Mouse (Mus musculus) neural tube, embryonic 12.5 days (tissue): ENCODE data around the gene Lrp5. TPM values are rescaled to one million over a fixed set of nuclear protein-coding genes. Genes with fewer than 3 reads are reported as not detected.

Source experiments
- ATAC-seq: fragments of 200-750 bp; cut with Nextera tagmentation; 2 replicates; pipeline ENCODE4 v1.8.0; 2017; ENCODE audit warnings: low read depth, mild to moderate bottlenecking, moderate TSS enrichment, moderate library complexity; ENCODE audit not compliant: low FRiP score
- H3K27ac ChIP-seq: fragments of 300-500 bp; sonication (generic); 2 replicates; pipeline ENCODE4 v1.5.1; 2016
- H3K27me3 ChIP-seq: fragments of 300-500 bp; sonication (generic); replicated peaks from 2 replicates; pipeline ENCODE4 v1.6.1; 2016; ENCODE audit warnings: mild to moderate bottlenecking
- H3K36me3 ChIP-seq: fragments of 300-500 bp; sonication (generic); 2 replicates; pipeline ENCODE4 v1.6.1; 2016; ENCODE audit warnings: mild to moderate bottlenecking
- H3K4me1 ChIP-seq: fragments of 300-500 bp; sonication (generic); 2 replicates; pipeline ENCODE4 v1.6.1; 2016
- H3K4me2 ChIP-seq: fragments of 300-500 bp; sonication (generic); replicated peaks from 2 replicates; pipeline ENCODE4 v1.6.1; 2016; ENCODE audit warnings: mild to moderate bottlenecking
- H3K4me3 ChIP-seq: fragments of 300-500 bp; sonication (generic); 2 replicates; pipeline ENCODE4 v1.5.1; 2016
- H3K9ac ChIP-seq: fragments of 300-500 bp; sonication (generic); 2 replicates; pipeline ENCODE4 v1.6.1; 2016; ENCODE audit warnings: mild to moderate bottlenecking
- H3K9me3 ChIP-seq: fragments of 300-500 bp; sonication (generic); 2 replicates; pipeline ENCODE4 v1.6.1; 2016; ENCODE audit warnings: mild to moderate bottlenecking
- WGBS: fragments of 180-500 bp; shearing (Covaris S2); methylation state at CpG from one replicate; pipeline ENCODE4 v1.1.7; 2016; 5-methylcytosine and 5-hydroxymethylcytosine counted together
- polyA plus RNA-seq: library from polyadenylated mRNA; unstranded; fragments of >200 nt; fragmentation: Nextera tagmentation; extraction: Ambion mirVana; gene quantifications from 2 replicates; pipeline ENCODE4 v1.2.1, GENCODE M21; 2016

The Lrp5 gene
- polyA plus RNA-seq, 1 experiment from 2014 or later = 2.8 TPM

DNA sequence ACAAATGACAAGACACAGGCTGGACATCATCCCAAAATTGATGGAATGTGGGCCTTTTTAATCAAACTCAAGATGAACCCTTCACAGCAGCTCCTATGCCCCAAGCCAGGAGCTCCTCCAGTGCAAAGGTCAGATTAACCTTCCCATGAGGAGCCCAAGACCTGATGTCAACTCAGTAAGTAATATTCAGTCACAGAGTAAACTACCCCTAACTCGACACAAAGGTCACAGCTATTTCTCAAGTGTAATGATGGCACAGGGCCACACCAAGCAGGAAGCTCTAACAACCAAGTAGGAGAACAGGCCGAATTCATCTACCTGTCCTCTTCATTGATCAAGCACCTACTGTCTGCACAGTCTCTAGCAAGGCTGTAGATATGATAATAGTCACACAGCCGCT is 35.9 kb downstream of the Lrp5 start:
- H3K27me3 ChIP-seq = no peaks in the 10 kb centered on the region
- H3K4me3 ChIP-seq = no peak overlapping the region
- no peak for ATAC-seq
- H3K4me1 ChIP-seq = no peaks in the 10 kb centered on the region
- no peak overlapping the region for H3K27ac ChIP-seq
- H3K36me3 ChIP-seq = peaks cover 28% of the 10 kb centered on the region
- H3K9me3 ChIP-seq = no peaks in the 10 kb centered on the region
- 93% methylated on average over 3 of the region's 3 CpGs for WGBS
- H3K9ac ChIP-seq = no peak overlapping the region
- no peak overlapping the region for H3K4me2 ChIP-seq

GRCm38 (mm10) chr19:3648830-3649450 is 37.4 kb downstream of the Lrp5 start:
- 41% methylated on average over 9 of the region's 11 CpGs for WGBS
- Histone ChIP-seq H3K27ac (no peak overlapping the region), H3K36me3 (peaks cover 28% of the 10 kb centered on the region), H3K4me3 (no peak overlapping the region), H3K27me3 (no peaks in the 10 kb centered on the region), H3K9me3 (no peaks in the 10 kb centered on the region), H3K4me2 (no peak overlapping the region), H3K4me1 (no peaks in the 10 kb centered on the region), H3K9ac (no peak overlapping the region)
- no peak for ATAC-seq

GRCm38 (mm10) chr19:3647999-3648398 is 38.4 kb downstream of the Lrp5 start:
- Histone ChIP-seq H3K9ac (no peak overlapping the region), H3K36me3 (peaks cover 28% of the 10 kb centered on the region), H3K27me3 (no peaks in the 10 kb centered on the region), H3K4me2 (no peak overlapping the region), H3K9me3 (no peaks in the 10 kb centered on the region), H3K27ac (no peak overlapping the region), H3K4me1 (no peaks in the 10 kb centered on the region; the same call in 1 of the 2 replicates), H3K4me3 (no peak overlapping the region)
- no peak for ATAC-seq
- 89% methylated on average over 3 of the region's 3 CpGs for WGBS

GRCm38 (mm10) chr19:3645813-3646212 is 40.6 kb downstream of the Lrp5 start:
- ATAC-seq = no peak
- peaks cover 18% of the 10 kb centered on the region for H3K4me1 ChIP-seq
- 89% methylated on average over 3 of the region's 3 CpGs for WGBS
- H3K4me2 ChIP-seq = no peak overlapping the region
- no peak overlapping the region for H3K9ac ChIP-seq
- peaks cover 16% of the 10 kb centered on the region for H3K36me3 ChIP-seq
- H3K9me3 ChIP-seq = no peaks in the 10 kb centered on the region
- no peak overlapping the region for H3K27ac ChIP-seq
- no peaks in the 10 kb centered on the region for H3K27me3 ChIP-seq
- no peak overlapping the region for H3K4me3 ChIP-seq

DNA sequence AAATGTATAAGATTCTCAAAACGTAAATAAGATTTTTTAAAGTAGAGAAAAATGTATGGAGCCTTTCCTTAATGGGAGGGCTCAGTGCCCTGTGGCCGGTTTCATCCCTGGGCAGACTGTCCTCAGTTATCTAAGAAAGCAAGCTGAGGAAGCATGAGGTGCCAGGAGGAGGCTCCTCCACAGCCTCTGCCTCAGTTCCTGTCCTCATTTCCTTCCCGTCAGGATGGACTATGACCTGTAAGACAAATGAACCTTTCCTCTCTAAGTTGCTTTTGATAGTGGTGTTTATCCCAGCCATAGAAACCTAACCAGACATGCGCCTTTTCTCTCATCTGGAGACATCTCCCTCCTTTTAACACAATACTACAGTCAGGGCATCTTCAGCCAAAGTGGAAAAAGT is 41.0 kb downstream of the Lrp5 start:
- Histone ChIP-seq H3K27ac (no peak overlapping the region), H3K4me2 (no peak overlapping the region), H3K36me3 (peaks cover 16% of the 10 kb centered on the region), H3K9ac (no peak overlapping the region), H3K27me3 (no peaks in the 10 kb centered on the region), H3K4me1 (peaks cover 18% of the 10 kb centered on the region), H3K4me3 (no peak overlapping the region), H3K9me3 (no peaks in the 10 kb centered on the region)
- ATAC-seq = no peak
- WGBS = 90% methylated on average over 4 of the region's 4 CpGs

DNA sequence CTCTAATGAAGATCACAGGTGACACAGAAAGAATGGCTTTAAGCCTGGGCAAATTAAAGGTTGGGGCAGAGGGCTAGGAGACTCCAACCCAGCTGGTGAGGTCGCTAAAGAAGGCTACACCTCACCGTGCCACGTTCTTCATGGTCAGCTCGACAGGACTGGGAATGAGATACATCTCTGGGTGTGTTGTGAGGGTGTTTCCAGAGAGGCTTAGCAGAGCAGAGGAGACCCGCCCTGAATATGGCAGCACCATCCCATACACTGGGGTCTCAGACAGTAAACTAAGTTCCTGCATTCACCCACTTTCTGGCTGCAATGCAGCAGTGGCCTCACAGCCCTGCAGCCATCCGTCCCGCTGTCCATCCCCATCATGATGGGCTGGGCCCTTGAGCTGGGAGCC is 46.8 kb downstream of the Lrp5 start:
- Histone ChIP-seq H3K27ac (no peak overlapping the region), H3K9ac (no peak overlapping the region)
- ATAC-seq = no peak

DNA sequence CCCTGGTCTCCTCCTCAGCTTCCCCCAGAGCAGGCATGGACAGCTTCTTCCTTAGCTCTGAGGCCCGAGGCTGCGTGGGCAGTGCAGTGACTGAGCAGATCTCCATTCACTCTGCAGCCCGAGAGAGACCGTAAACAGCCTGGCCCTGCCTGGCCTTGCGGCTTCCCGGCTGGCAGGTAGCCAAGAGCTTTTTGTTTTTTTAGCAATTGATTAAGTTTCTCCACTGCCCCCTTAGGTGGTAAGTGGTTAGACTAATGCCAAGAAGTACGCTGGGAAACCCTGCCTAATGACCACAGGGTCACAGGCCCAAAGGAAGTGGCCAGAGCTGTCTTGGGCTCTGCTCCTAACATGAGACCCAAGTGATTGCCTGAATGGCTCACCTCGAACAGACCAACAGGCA is 47.7 kb downstream of the Lrp5 start:
- no peak overlapping the region for H3K4me3 ChIP-seq
- H3K4me2 ChIP-seq = no peak overlapping the region
- 47% methylated on average over 8 of the region's 8 CpGs for whole genome bisulfite sequencing
- no peak overlapping the region for H3K27ac ChIP-seq
- H3K27me3 ChIP-seq = no peaks in the 10 kb centered on the region
- H3K4me1 ChIP-seq = peaks cover 29% of the 10 kb centered on the region
- 0 out of 2 replicates have a peak overlapping the region, but pooled peaks have one; percentile 13 for H3K9ac ChIP-seq
- ATAC-seq = no peak
- no peaks in the 10 kb centered on the region for H3K9me3 ChIP-seq
- H3K36me3 ChIP-seq = no peaks in the 10 kb centered on the region

More for the DNA sequence above, 46.8 kb downstream of the Lrp5 start:
- H3K4me2 ChIP-seq = no peak overlapping the region
- H3K9me3 ChIP-seq = no peaks in the 10 kb centered on the region
- 89% methylated on average over 7 of the region's 7 CpGs for WGBS
- no peak overlapping the region for H3K4me3 ChIP-seq
- H3K27me3 ChIP-seq = no peaks in the 10 kb centered on the region
- H3K36me3 ChIP-seq = no peaks in the 10 kb centered on the region
- H3K4me1 ChIP-seq = peaks cover 29% of the 10 kb centered on the region

GRCm38 (mm10) chr19:3632018-3632417 is 54.3 kb downstream of the Lrp5 start:
- Histone ChIP-seq H3K4me3 (no peak overlapping the region), H3K4me1 (no peaks in the 10 kb centered on the region), H3K4me2 (no peak overlapping the region), H3K9ac (no peak overlapping the region), H3K27ac (no peak overlapping the region), H3K27me3 (no peaks in the 10 kb centered on the region), H3K9me3 (no peaks in the 10 kb centered on the region), H3K36me3 (peaks cover 25% of the 10 kb centered on the region)
- 88% methylated on average over 7 of the region's 7 CpGs for WGBS
- no peak for ATAC-seq

DNA sequence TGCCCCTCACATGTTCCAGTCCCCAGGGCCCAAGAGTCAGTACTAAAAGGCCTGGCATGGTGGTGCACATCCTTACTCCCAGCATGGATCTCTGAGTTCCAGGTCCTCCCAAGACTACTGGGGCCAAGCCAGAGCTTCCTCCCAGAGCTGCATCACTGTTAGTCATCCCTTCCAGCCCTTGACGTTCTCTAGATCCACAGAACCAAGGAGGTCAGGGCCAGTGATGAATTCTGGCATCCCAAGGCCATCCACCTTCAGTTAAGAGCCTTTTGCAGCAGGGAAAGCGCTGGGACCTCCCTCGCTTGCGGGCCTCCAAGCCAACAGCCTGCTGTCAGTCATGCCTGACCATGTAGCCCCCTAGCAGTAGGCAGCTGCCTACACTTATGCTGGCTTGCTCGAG is 54.9 kb downstream of the Lrp5 start:
- Histone ChIP-seq H3K9ac (no peak overlapping the region), H3K27ac (no peak overlapping the region), H3K27me3 (no peaks in the 10 kb centered on the region), H3K9me3 (no peaks in the 10 kb centered on the region), H3K4me2 (no peak overlapping the region), H3K36me3 (peaks cover 25% of the 10 kb centered on the region), H3K4me3 (no peak overlapping the region), H3K4me1 (no peaks in the 10 kb centered on the region)
- WGBS = 86% methylated on average over 5 of the region's 5 CpGs
- ATAC-seq = no peak

DNA sequence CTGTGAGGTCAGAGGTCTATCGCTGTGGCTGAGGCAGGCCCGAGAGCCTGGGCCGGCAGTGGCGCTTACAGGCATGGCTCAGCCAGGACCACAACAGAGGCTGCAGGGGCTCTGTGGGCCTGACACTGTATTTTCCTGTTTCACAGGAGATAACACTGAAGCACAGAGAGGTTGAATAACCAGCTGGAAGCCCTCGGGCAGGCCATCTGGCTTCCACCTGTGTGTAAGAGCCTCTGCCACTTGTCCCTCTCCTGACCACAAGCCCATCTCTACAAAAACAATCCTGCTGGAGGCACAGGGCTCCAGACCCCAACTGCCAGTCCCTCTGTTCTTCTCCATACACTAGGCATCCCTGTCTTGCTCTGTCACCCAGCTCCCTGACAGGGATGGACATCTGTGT is 55.9 kb downstream of the Lrp5 start:
- Histone ChIP-seq H3K27me3 (no peaks in the 10 kb centered on the region), H3K9me3 (no peaks in the 10 kb centered on the region), H3K4me1 (no peaks in the 10 kb centered on the region), H3K9ac (no peak overlapping the region), H3K4me3 (no peak overlapping the region), H3K27ac (no peak overlapping the region), H3K4me2 (no peak overlapping the region), H3K36me3 (peaks cover 25% of the 10 kb centered on the region)
- ATAC-seq = no peak
- 72% methylated on average over 5 of the region's 5 CpGs for WGBS

DNA sequence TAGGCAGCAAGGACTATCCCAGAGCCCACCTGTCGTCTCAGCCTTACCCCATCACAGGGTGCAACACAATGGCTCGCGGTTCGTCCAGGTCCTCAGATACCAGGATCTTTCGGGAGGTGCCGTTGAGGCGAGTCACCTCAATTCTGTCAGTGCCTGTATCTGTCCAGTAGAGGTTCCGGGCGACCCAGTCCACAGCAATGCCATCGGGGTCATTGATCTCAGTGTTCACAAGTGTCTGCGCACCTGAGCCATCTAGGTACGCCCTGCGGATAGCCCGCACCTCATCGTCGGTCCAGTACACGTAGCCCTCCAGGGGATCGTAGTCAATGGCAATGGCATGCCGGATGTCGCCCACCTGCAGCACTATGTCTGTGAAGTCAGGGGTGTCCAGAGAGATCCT is 56.3 kb downstream of the Lrp5 start:
- Histone ChIP-seq H3K36me3 (peaks cover 25% of the 10 kb centered on the region), H3K4me2 (no peak overlapping the region), H3K4me1 (no peaks in the 10 kb centered on the region), H3K4me3 (no peak overlapping the region), H3K9me3 (no peaks in the 10 kb centered on the region), H3K27me3 (no peaks in the 10 kb centered on the region), H3K9ac (no peak overlapping the region), H3K27ac (no peak overlapping the region)
- no peak for ATAC-seq
- whole genome bisulfite sequencing = 95% methylated on average over 20 of the region's 20 CpGs

DNA sequence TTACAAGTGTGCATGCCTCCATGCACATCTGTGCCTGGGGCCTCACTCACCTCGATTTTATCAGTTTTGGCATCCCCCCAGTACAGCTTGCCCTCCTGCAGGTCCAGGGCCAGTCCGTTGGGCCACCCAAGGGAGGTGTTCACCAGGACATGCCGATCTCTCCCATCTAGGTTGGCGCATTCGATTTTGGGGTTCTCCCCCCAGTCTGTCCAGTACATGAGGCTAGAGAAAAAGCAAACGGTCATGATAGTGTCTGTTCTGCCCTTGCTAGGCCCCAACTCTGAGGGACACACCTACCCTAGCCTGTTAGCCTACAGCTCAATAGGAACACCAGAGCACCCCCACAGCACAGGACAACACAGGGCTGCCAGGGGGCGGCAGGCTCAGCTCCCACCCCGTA is 58.1 kb downstream of the Lrp5 start:
- Histone ChIP-seq H3K4me3 (no peak overlapping the region), H3K9ac (no peak overlapping the region), H3K9me3 (no peaks in the 10 kb centered on the region), H3K27me3 (no peaks in the 10 kb centered on the region), H3K27ac (no peak overlapping the region), H3K4me2 (no peak overlapping the region), H3K4me1 (no peaks in the 10 kb centered on the region), H3K36me3 (peaks cover 25% of the 10 kb centered on the region)
- 90% methylated on average over 8 of the region's 8 CpGs for WGBS
- no peak for ATAC-seq

GRCm38 (mm10) chr19:3625111-3625510 is 61.3 kb downstream of the Lrp5 start:
- H3K4me3 ChIP-seq = no peak overlapping the region
- ATAC-seq = no peak

More at GRCm38 (mm10) chr19:3625111-3625510, 61.3 kb downstream of the Lrp5 start:
- Histone ChIP-seq H3K9ac (no peak overlapping the region), H3K27ac (no peak overlapping the region), H3K36me3 (peaks cover 44% of the 10 kb centered on the region), H3K4me1 (no peaks in the 10 kb centered on the region), H3K4me2 (no peak overlapping the region), H3K9me3 (no peaks in the 10 kb centered on the region), H3K27me3 (no peaks in the 10 kb centered on the region)
- WGBS = 92% methylated on average over 7 of the region's 7 CpGs
